Mouse (Mus musculus) spleen, postnatal 10 days (tissue): ENCODE results near the gene Wfdc15b.
"Not testable (repeated sequence)": the region's sequence is repeated elsewhere in the genome, so short reads cannot be mapped to it uniquely, and the experiment has no call there.

Source experiments
- DNase-seq, 2 experiments: peaks; one replicate each; pipeline ENCODE4 v3.0.0; 2021 to 2022; ENCODE audit warnings: low spot score in 2 of 2

Wfdc15b gene

DNA sequence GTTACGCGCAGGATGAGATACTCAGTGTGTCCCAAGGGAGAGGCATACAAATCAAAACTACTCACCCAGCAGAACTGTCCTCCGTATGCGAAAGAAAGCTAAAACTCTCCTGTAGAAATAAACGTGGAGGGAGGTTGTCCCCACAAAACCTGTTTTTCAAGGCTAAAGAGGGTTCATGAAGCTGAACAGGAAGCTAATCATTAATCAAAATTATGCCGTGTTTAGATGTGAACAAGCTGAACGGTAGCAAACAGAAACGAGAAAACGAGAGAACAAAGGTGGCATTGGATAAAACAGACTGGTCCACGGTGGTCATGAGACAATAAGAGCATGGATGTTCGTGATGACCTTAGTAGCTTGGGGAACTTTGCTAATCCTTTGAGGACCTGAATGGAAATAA, at the start of gene Wfdc15b:
TSS of gene Wfdc15b (minus strand) at position 139 of the 400 bp plus-strand sequence.
- no peak for DNase-seq

DNA sequence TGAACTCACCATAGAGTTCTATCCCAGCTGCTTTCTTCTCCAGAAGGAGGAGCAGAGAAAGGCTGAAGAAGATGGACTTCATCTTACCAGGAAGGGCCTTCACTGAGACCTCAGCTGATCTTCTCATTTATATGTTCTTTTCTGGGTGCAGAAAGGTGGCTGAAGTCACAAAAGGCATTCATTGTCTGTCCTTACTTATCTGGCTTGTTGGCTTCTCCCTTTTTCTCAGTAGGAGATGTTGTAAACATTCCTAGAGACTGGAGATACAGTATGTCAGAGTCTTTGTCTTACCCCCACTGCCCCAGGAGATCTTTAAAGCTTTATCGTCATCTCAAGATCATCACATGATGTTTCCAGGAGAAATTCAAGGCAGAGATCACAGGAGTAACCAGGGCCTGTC, 35.1 kb upstream of the Wfdc15b start, which contains the start of gene Svs3b:
TSS of gene Svs3b (minus strand) at position 101 of the 400 bp plus-strand sequence.
- not testable (repeated sequence) for DNase-seq

DNA sequence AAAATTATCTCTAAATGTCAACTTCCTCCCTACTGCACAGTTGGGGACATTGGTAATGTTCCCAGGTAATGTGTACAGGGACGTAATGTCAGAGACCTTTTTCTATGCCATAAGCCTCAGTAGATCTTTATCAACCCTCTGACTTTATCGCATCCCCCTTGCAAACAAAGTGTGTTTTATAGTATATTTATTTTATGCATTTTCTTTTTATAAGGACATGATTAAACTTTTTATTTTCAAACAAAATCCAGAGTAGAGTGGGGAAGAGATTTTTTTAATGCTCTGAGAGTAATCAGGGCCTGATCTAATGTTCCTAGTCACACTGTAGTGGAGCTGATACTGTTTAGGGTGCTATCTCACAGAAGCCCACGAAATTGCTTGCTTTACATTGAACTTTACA, 16.9 kb upstream of the Wfdc15b start, which contains the start of gene Svs2:
TSS of gene Svs2 (minus strand) at position 101 of the 400 bp plus-strand sequence.
- DNase-seq, result no peak

GRCm38 (mm10) chr2:164232671-164233070, 11.2 kb upstream of the Wfdc15b start:
- DNase-seq, result no peak

GRCm38 (mm10) chr2:164228361-164229070, 7.1 kb upstream of the Wfdc15b start:
- DNase-seq, result no peak

DNA sequence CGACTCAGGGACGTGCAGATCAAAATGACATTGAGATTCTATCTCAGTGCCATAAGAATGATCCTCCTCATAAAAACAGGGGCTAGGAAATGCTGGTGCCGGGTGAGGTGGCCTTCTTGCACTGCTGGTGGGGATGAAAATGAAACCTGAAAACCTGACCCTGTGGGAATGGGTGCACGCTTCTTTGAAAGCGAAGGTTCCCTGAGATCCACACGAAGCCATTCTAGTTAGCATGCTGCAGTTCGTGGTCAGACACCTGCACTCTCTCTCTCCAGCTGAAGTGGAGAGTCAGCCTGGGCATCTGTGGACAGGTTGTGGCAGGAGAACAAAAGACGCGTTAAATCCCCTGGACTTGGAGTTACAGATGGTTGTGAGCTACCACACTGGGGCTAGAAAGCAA, 2.2 kb downstream of the Wfdc15b start:
- DNase-seq, result no peak

- DNase-seq, result no peak
These were observed 8.7 kb downstream of the Wfdc15b start for GRCm38 (mm10) chr2:164212711-164213110.

GRCm38 (mm10) chr2:164210892-164211291, 10.6 kb downstream of the Wfdc15b start:
- DNase-seq, result no peak

GRCm38 (mm10) chr2:164206676-164207075, 14.8 kb downstream of the Wfdc15b start:
- no peak for DNase-seq

- not testable (repeated sequence) for DNase-seq
These were observed 15.4 kb downstream of the Wfdc15b start for GRCm38 (mm10) chr2:164206011-164206410.

DNA sequence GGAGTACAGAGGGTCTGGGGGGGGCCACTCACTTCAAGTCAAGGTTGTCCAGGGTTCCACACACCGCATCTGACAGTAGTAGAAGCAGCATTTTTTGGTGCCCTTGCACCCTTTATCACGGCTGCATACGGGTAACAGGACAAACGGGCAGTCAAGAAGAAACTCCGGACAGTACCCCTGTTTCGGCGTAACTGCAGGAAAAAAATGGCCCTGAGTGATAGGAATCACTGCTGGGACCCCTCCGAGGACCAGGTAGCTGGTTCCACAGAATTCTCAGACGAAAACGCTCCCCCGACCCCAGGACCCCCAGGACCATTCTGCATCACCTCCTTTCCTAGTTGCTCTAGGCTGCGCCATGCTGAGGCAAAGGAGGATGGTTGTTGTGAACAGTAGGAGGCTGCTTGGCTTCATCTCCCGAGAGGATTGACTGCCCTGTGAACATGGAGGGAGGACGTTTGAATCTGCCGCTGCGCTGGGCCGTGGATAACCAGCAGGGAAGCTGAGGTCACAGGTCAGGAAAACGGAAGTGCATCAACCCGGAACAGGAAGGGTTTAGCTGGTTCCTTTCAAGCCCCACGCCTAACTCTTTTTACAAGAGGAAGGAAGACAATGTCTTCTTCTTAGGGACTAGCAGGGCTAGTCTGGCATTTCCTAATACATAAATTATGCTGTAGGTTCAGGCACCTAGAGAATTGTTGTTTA, 21.7 kb downstream of the Wfdc15b start, which contains the start of gene Wfdc15a:
TSS of gene Wfdc15a (minus strand) at position 505 of the 702 bp plus-strand sequence.
- DNase-seq, result peak in 1 of 2 experiments; percentile 10

- peak in 1 of 2 experiments; percentile 4 for DNase-seq
These were observed 24.8 kb downstream of the Wfdc15b start for GRCm38 (mm10) chr2:164196700-164196990.

DNA sequence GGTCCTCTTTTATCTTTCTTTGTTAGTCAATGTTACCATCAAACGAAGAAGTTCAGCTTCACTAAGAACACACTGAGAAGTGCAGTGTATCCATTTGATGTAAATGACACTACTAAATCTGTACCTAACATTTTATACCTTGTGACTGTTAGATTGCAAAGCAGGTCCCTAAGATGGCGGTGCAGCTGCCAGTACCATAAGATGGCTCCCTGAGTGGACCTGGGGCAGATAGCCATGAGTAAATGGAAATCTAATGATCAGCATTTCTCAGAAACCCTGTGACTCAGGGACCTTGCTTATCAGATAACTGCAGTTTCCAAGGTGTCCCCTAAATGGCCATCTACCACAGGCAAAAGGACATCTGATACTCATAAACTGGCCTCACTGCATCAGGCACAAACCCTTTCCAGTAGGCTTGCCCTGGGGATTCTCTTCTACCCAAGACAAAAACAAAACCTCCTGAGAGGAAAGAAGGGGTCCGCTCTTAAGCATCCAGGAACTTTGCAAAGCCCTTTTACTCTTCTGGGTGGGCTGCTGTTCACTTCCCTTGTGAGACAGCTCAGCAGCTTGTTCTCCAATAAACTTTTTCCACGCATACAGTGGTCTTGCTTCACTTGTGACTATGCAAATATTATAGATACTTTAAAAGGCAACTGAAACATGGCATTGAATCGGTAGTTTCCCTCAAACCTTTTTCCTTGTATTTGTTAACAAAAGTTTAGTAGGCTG, 25.3 kb downstream of the Wfdc15b start:
- peak in 1 of 2 experiments; percentile 0 for DNase-seq

- no peak for DNase-seq
These were observed 26.4 kb downstream of the Wfdc15b start for GRCm38 (mm10) chr2:164194959-164195630.

DNA sequence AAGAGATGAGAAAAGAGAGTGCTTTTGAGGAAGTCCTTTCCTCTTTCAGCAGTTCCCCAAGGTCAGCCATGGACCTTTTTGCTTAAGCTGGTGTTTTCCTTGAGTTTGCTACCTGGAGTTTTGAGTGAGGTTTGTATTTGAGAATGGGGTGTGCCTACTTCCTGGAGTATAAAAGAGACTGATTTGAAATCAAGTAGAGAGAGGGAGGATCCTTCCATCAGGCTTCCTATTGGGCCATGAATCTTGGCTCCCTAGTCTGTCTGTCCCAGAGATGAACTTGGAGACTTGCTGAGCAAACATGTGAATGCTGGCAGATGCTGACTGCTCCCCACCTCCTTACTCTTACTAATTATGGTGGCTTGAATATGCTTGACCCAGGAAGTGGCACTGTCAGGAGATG, 29.2 kb downstream of the Wfdc15b start:
- DNase-seq, result no peak

DNA sequence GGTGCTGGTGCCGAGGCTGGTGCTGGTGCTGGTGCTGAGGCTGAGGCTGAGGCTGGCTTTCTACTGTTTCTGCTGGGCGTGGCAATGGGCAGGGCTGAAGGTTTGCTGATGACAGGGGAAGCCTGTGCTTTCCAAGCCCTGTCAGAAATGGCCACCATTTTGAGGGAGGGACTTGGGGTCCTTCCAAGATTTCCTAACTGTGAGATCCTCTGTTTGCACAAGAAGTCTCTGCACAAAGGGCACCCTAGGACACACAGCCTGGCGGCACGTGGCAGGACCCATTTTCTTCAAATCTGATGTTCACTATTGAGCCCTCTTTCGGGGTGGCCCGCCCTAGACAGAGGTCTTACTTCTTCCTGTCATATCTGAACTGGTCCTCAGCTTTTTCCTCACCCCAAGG, 30.9 kb downstream of the Wfdc15b start, which contains the start of gene Wfdc12:
TSS of gene Wfdc12 (minus strand) at position 33 of the 400 bp plus-strand sequence.
- DNase-seq, result no peak

GRCm38 (mm10) chr2:164188722-164189121, 32.7 kb downstream of the Wfdc15b start:
- DNase-seq, result peak in 1 of 2 experiments; percentile 30

GRCm38 (mm10) chr2:164184145-164184719, 37.2 kb downstream of the Wfdc15b start:
- peak in 1 of 2 experiments; percentile 8 for DNase-seq

- DNase-seq, result peak in 1 of 2 experiments; percentile 3
These were observed 38.1 kb downstream of the Wfdc15b start for GRCm38 (mm10) chr2:164183340-164183739.

DNA sequence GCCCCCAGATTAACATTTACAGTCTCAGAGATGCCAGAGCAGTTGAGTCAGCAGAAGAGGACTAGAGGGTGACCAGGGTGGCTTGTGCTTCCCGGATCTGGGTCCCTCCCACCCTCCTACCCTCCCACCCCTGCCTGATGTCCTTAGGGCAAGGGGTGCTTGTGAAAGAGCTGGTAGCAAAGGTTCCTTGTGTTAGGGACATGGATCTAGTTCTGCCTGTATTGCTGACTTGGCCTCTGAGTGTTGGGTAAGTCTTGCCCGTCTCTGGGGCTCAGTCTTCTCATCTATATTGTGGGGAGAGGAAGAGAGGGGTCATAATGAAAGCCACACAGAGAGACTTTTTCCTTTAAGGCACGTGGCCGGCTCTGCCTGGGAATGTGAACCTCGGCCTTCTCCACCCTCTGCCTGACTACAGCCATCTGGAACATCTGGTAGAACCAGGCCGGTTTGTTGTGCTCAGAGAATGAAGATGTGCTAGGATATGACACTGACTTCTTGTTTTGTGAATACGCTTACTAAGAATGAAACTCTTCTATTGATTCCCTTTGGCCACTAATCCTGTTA, 38.7 kb downstream of the Wfdc15b start, which contains the start of gene Wfdc5:
TSS of gene Wfdc5 (minus strand) at position 51 of the 564 bp plus-strand sequence.
- peak in 1 of 2 experiments; percentile 4 for DNase-seq

DNA sequence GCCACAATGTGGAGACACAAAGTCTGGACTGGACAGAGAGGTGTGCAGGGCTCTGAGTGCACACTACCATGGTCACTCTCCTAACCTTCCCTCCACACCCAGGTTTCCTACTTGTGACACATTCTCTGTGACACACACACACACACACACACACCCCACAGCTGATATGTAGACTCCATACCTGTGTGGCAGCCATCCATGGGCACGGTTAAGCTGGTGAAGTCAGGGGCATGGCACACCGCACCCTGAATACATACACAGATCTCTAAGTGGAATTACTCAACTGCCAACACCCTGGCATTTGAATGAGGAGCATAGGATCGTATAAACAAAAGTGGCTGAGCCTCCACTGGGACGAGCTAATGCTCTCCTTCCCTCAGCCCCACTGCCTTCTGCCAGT, 40.7 kb downstream of the Wfdc15b start:
- no peak for DNase-seq
